Mouse (Mus musculus) embryo, embryonic 10.5 days (tissue): ENCODE results near the gene Gm9936.
"Not testable (repeated sequence)": the region's sequence is repeated elsewhere in the genome, so short reads cannot be mapped to it uniquely, and the experiment has no call there.

Source experiments
- DNase-seq: peaks from one replicate; pipeline ENCODE4 v3.0.0-alpha.2; 2015; ENCODE audit warnings: low spot score

Gene Gm9936

GRCm38 (mm10) chr5:114858582-114858981, at the start of gene Gm9936:
TSS of gene Gm9936 (minus strand) at chr5:114858682.
- no peak for DNase-seq

- peak; percentile 73 for DNase-seq
Measured at GRCm38 (mm10) chr5:114902413-114902812, 43.9 kb upstream of the Gm9936 start.

- no peak for DNase-seq
Measured at GRCm38 (mm10) chr5:114898857-114899256, 40.4 kb upstream of the Gm9936 start.

- no peak for DNase-seq
Measured at GRCm38 (mm10) chr5:114897374-114897793, 38.9 kb upstream of the Gm9936 start.

- no peak for DNase-seq
Measured at GRCm38 (mm10) chr5:114896688-114897373, 38.3 kb upstream of the Gm9936 start, which contains the start of gene Oasl2. TSS of gene Oasl2 (plus strand) at chr5:114896936.

GRCm38 (mm10) chr5:114895542-114895941, 37.1 kb upstream of the Gm9936 start:
- no peak for DNase-seq

GRCm38 (mm10) chr5:114888995-114889394, 30.5 kb upstream of the Gm9936 start:
- no peak for DNase-seq

- no peak for DNase-seq
Measured at GRCm38 (mm10) chr5:114886801-114887200, 28.3 kb upstream of the Gm9936 start.

- DNase-seq, result no peak
Measured at GRCm38 (mm10) chr5:114883022-114883421, 24.5 kb upstream of the Gm9936 start.

- DNase-seq, result not testable (repeated sequence)
Measured at GRCm38 (mm10) chr5:114882319-114882718, 23.8 kb upstream of the Gm9936 start.

GRCm38 (mm10) chr5:114879399-114879798, 20.9 kb upstream of the Gm9936 start:
- DNase-seq, result no peak

- no peak for DNase-seq
Measured at GRCm38 (mm10) chr5:114877487-114877886, 19.0 kb upstream of the Gm9936 start.

- no peak for DNase-seq
Measured at GRCm38 (mm10) chr5:114876331-114876730, 17.8 kb upstream of the Gm9936 start.

- peak; percentile 30 for DNase-seq
Measured at GRCm38 (mm10) chr5:114875858-114876257, 17.4 kb upstream of the Gm9936 start.

- no peak for DNase-seq
Measured at GRCm38 (mm10) chr5:114865279-114865678, 6.8 kb upstream of the Gm9936 start.

- no peak for DNase-seq
Measured at GRCm38 (mm10) chr5:114864813-114865212, 6.3 kb upstream of the Gm9936 start.

GRCm38 (mm10) chr5:114861730-114862129, 3.2 kb upstream of the Gm9936 start:
- DNase-seq, result no peak

- peak; percentile 94 for DNase-seq
Measured at GRCm38 (mm10) chr5:114859253-114859652, 771 bp upstream of the Gm9936 start.

GRCm38 (mm10) chr5:114853364-114853763, 5.1 kb downstream of the Gm9936 start, which contains the start of gene 4930519G04Rik:
TSS of gene 4930519G04Rik (plus strand) at chr5:114853664.
- DNase-seq, result not testable (repeated sequence)

- no peak for DNase-seq
Measured at GRCm38 (mm10) chr5:114851565-114852236, 6.8 kb downstream of the Gm9936 start.

GRCm38 (mm10) chr5:114844371-114844770, 14.1 kb downstream of the Gm9936 start:
- not testable (repeated sequence) for DNase-seq

- no peak for DNase-seq
Measured at GRCm38 (mm10) chr5:114842674-114843073, 15.8 kb downstream of the Gm9936 start.

- peak; percentile 19 for DNase-seq
Measured at GRCm38 (mm10) chr5:114842155-114842554, 16.3 kb downstream of the Gm9936 start.
